Mouse (Mus musculus) adrenal gland, adult 2 months (tissue): ENCODE measurements around the gene Itga6. TPM values are rescaled to one million over a fixed set of nuclear protein-coding genes. Genes with fewer than 3 reads are reported as not detected.
"Not testable (repeated sequence)": the region's sequence is repeated elsewhere in the genome, so short reads cannot be mapped to it uniquely, and the experiment has no call there.

Source experiments
- DNase-seq: peaks from one replicate; pipeline ENCODE4 v3.0.0; 2021
- long read RNA-seq: library from polyadenylated mRNA; stranded (forward); transcript quantifications from one replicate; pipeline ENCODE4 v2.0.0, GENCODE M21; 2021
- polyA plus RNA-seq: library from polyadenylated mRNA; depleted of rRNA; stranded (reverse); fragments of >200 nt; gene quantifications from 2 replicates; pipeline ENCODE4 v1.2.3, GENCODE M21; 2012; rRNA removed
- total RNA-seq, 2 experiments: library from RNA; stranded (reverse); gene quantifications; 2 replicates each; pipeline ENCODE4 v1.2.3; 2021

Gene Itga6
- 100 to 1,000 TPM; 125 to 177 TPM for total RNA-seq
- 28.1 and 28.3 TPM in 2 replicates for polyA plus RNA-seq
- long read RNA-seq, full-length matches to known transcripts = 16 of 35 reads
- long read RNA-seq, partial matches to known transcripts = 15 of 35 reads
- long read RNA-seq, other reads (novel, unspliced or antisense) = 4 of 35 reads

- DNase-seq = no peak
These were observed at the start of gene Itga6 for GRCm38 (mm10) chr2:71745610-71746374. TSS of gene Itga6 (plus strand) at chr2:71745616.

DNA sequence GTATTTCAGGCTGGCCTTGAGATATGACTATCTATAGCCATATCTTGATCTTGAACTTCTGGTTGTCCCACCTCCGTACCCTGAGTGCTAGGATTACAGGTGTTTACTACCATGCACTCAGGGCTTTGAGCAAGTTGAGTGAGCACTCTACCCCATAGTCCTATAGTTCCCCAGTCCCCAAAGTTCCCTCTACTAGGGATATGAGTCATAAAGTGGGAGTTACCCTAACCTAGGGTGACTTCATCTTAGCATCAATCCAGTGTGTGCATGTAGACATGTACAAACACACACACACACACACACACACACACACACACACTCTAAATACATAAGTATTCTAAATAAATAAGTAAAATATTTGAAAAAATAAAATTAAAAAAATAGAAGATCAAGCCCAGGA is 48.6 kb upstream of the Itga6 start:
- DNase-seq = no peak

GRCm38 (mm10) chr2:71697408-71698336 is 47.7 kb upstream of the Itga6 start:
- DNase-seq = peak; percentile 75

DNA sequence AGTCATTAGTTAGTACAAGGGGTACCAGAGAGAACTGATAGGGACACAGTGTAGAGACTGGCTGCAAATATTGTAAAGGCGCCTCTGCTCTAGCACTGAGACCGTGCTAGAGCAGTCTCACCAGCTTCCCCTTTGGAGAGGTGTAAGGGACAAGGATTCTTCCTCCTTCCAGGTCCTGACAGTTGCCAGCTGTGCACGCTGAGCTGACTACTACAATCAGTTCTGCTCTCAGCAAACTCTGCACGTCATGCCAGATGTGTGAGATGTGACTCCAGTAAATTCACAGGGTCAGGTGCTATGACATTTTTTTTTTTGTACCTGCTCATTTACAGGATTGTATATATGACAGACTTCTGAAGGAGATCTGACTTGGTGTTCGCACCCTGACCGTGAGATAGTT is 47.0 kb upstream of the Itga6 start:
- DNase-seq = no peak

DNA sequence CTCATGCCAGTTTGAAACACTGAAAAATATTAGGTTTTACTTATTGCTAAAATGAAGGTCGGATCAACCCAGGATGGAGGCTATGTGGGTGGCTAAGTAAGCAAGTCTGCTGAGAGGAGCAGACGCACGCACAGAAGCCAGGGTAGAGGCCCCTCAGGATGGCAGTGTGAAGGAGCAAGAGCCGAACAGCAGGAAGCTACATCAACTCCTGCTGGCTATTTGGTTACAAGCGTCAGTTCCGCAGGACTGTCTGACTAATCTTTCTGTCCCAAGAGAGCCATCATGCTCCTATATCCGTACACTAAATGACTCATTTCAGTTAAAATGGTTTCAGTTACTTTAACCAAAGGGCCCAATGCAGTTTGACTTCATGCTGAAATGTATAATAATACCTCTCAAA is 46.5 kb upstream of the Itga6 start:
- no peak for DNase-seq

- no peak for DNase-seq
These were observed 44.1 kb upstream of the Itga6 start for GRCm38 (mm10) chr2:71701341-71701740.

DNA sequence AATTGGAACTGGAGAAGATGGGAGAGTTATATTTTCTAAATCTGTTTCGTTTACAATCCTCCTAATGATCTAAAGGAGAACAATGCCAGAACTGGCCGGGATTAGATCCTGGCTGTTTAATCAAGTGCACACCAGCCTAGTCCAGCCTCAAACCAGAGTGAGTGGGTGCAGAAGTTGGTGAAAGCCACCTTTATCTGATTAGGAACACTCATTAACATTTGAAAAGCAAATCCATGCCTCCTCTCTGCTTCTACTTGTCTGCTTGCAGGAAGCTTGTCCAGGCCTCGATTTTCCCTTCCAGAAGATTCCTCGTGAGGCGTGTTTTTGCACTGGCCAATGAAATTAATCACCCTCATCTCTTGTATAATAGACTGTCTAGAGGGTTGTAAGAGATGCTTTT is 41.1 kb upstream of the Itga6 start:
- no peak for DNase-seq

- no peak for DNase-seq
These were observed 36.5 kb upstream of the Itga6 start for GRCm38 (mm10) chr2:71708886-71709285.

GRCm38 (mm10) chr2:71711640-71712039 is 33.8 kb upstream of the Itga6 start:
- no peak for DNase-seq

- DNase-seq = no peak
These were observed 31.0 kb upstream of the Itga6 start for GRCm38 (mm10) chr2:71714416-71714815.

DNA sequence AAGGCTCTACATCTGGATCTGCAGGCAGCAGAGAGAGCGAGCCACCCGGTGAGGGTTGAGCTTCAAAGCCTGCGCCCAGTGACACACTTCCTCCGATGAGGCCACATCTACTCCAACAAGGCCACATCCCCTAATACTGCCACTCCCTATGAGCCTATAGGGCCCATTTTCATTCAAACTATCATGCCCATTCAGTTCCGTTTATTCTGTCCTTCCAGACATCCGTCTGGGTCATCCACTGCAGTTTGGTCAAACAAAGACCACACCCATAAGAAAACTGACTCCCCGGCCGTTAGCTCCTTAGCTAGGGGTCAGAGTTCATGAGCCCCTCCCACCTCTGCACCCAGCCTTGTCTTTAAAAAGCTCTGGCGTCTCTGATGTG is 26.4 kb upstream of the Itga6 start:
- DNase-seq = no peak

DNA sequence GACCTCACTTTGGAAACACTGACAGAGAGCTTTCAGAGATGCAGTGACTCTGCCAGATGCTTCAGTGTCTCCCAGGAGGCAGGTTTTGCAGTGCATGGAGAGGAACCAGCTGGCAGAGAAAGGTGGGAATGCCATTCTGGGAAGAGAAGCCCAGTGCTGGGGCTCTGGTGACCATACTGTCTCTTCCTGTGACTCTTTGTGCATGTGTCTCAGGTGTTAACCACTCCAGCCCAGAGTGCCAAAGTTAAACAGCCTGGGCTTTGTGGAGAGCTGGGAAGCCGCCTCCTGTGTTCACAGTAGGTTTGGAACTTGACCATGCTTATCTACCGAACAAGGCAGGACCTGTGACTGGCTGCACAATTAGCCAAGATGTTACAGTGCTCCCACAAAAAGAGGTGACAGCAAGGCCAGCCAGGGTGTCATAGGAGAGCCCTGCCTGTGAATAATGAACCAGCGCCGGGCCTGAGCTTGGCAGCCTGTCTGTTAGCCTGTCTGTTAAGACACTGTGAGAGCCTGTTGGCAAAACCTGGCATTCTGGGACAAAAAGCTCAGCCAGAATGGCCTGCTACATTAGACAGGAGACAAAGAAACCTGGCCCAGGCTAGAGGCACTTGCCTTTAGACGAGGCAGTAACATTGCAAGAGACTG is 25.9 kb upstream of the Itga6 start:
- DNase-seq = no peak

GRCm38 (mm10) chr2:71720556-71720955 is 24.9 kb upstream of the Itga6 start:
- not testable (repeated sequence) for DNase-seq

DNA sequence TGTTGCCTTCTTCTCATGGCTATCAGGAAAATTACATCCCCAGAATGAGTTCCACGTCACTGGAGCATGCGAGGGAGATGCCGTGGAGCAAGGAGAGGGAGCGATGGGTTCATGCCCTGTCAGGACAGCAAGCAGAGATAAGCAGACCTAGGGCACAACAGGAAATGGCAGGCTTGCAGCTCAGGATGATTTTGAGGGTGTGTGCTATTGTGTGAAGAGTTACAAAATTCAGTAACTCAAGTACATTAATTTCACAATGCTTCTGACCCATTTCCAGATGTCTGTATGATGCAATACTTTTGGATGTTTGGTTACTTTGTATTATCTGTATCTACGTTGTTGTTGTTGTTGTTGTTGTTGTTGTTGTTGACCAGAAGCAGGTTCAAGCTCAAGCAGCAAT is 22.5 kb upstream of the Itga6 start:
- no peak for DNase-seq

DNA sequence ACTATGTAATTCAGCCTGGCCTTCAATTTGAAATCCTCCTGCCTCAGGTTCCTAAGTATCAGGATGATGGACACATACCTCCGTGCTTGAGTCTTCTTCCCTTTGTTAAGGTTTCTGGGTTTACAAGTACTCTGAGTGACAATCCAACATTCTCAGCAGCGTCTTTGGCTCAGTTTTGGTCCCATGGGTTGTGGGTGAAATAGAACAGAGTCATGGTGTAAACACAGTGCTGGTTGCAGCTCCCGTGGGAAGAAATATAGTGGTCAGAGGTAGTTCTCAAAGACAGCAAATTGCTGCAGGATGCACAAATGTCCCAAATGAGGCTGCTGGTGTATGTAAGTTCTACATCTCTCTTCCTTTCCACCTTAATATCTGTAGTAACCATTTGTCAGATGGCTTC is 21.8 kb upstream of the Itga6 start:
- DNase-seq = no peak

- DNase-seq = peak; percentile 24
These were observed 21.4 kb upstream of the Itga6 start for GRCm38 (mm10) chr2:71724028-71724427.

GRCm38 (mm10) chr2:71725446-71725845 is 20.0 kb upstream of the Itga6 start:
- no peak for DNase-seq

DNA sequence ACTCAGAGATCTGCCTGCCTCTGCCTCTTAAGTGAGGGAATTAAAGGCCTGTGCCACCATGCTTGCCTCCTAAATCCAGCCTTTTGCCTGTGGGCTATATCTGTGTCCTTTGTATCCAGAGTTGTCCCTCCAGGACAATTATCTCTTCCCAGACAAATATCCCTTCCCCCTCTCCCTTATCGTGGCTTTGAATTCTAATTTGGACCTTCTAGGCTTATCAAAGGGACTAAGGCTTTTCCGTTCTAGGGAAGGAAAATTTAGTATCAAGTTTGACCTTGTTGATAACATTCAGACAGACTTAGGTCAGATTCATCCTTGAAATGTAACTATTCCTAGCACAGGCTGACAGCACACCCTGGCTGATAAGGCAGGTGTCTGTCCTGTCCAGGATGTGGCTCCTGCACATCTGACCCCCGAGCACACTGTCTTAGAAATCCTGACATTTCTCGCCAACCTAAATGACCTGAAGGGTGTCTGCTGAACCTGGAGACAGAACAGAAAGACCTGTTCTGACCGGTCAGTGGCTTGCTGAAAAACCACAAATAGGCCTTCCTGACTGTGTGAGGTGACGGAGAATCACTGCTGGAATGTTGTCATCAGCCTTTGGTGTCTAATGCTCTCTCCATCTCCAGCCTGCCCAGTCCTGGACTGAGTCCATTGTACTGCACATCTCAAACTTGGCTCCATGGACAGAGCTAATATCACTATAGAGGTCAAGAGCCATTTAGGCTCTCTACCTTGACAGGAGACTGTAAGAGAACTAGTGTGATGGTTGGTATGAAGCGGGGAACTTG is 18.3 kb upstream of the Itga6 start:
- DNase-seq = peak; percentile 37

DNA sequence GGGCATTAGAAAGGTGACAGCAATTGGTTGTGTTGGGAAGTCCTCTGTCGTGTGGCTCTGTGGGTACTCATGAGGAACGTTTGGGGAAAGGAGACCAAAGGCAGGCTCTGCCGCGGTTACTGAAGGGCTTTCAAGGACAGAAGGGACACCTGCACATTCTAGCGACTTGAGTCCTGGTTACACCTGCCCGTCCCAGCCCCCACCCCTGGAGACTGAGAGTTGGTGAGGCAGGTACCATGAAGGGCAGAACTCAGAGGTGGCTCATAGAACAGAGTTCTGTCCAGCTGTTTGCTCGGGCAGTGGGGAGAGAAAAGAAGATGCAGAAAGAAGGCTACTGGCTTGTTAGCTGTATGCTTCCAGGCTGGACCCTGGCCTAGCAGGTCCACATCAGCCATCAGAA is 17.1 kb upstream of the Itga6 start:
- DNase-seq = no peak

DNA sequence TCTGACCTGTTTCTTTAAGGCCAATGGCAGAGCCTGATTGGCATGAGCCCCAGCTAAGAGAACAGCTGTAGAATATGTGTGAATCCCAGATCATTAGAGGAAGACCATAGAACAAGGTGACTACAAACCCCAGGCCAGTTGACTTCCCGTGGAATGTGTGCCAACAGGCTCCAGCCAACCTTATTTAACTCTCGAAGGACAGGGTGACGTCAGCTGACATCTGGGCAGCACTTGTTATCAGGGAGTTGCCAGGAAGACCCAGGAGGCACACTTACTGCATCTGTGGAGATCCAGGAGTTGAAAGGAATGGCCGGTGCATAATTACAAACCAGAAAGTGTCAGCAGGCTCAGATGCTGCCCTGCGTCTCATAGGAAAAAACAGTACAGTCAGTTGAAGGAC is 16.6 kb upstream of the Itga6 start:
- DNase-seq = peak; percentile 83
